Mouse (Mus musculus) heart, adult 11 months (tissue): Measurements from ENCODE around the gene Slc22a23.
A peak's percentile ranks its signal among the peaks of the same experiment; 100 is the strongest.

Experiments used
- DNase-seq: peaks from one replicate; pipeline ENCODE4 v3.0.0; 2022

The Slc22a23 gene

GRCm38 (mm10) chr13:34232992-34233391 is 112.0 kb downstream of the Slc22a23 start:
- DNase-seq: no peak

GRCm38 (mm10) chr13:34228905-34229304 is 116.1 kb downstream of the Slc22a23 start:
- DNase-seq: no peak

GRCm38 (mm10) chr13:34227720-34228661 is 117.0 kb downstream of the Slc22a23 start:
- no peak for DNase-seq

- DNase-seq: no peak
Measured at GRCm38 (mm10) chr13:34226940-34227339, 118.0 kb downstream of the Slc22a23 start.

GRCm38 (mm10) chr13:34222985-34223384 is 122.0 kb downstream of the Slc22a23 start:
- DNase-seq: peak; percentile 95

- no peak for DNase-seq
Measured at GRCm38 (mm10) chr13:34219728-34220127, 125.3 kb downstream of the Slc22a23 start.

GRCm38 (mm10) chr13:34218776-34219175 is 126.2 kb downstream of the Slc22a23 start:
- DNase-seq: no peak

- no peak for DNase-seq
Measured at GRCm38 (mm10) chr13:34214855-34215254, 130.1 kb downstream of the Slc22a23 start.

GRCm38 (mm10) chr13:34212735-34213212 is 132.2 kb downstream of the Slc22a23 start:
- DNase-seq: no peak

GRCm38 (mm10) chr13:34211261-34211775 is 133.7 kb downstream of the Slc22a23 start:
- DNase-seq: no peak

- DNase-seq: no peak
Measured at GRCm38 (mm10) chr13:34207714-34208470, 137.1 kb downstream of the Slc22a23 start.

- no peak for DNase-seq
Measured at GRCm38 (mm10) chr13:34205216-34205615, 139.8 kb downstream of the Slc22a23 start.

GRCm38 (mm10) chr13:34195676-34196075 is 149.3 kb downstream of the Slc22a23 start:
- no peak for DNase-seq

GRCm38 (mm10) chr13:34193384-34193783 is 151.6 kb downstream of the Slc22a23 start:
- DNase-seq: peak; percentile 81

GRCm38 (mm10) chr13:34192414-34193191 is 152.4 kb downstream of the Slc22a23 start:
- peak; percentile 93 for DNase-seq

- peak; percentile 95 for DNase-seq
Measured at GRCm38 (mm10) chr13:34187571-34187970, 157.4 kb downstream of the Slc22a23 start.

GRCm38 (mm10) chr13:34185371-34185770 is 159.6 kb downstream of the Slc22a23 start:
- no peak for DNase-seq

- peak; percentile 90 for DNase-seq
Measured at GRCm38 (mm10) chr13:34181624-34182023, 163.4 kb downstream of the Slc22a23 start.

- DNase-seq: no peak
Measured at GRCm38 (mm10) chr13:34174025-34174424, 171.0 kb downstream of the Slc22a23 start.

- DNase-seq: no peak
Measured at GRCm38 (mm10) chr13:34163304-34163975, 181.5 kb downstream of the Slc22a23 start.

GRCm38 (mm10) chr13:34162491-34163303 is 182.3 kb downstream of the Slc22a23 start, which contains the start of gene Psmg4:
TSS of gene Psmg4 (plus strand) at chr13:34162964.
- peak; percentile 99 for DNase-seq
